Mouse (Mus musculus) cerebral cortex, adult 2 months (tissue): ENCODE results near the gene Robo1.

Experiments used
- WGBS: fragments of 180-500 bp; shearing (Covaris S2); methylation state at CpG from one replicate; pipeline ENCODE4 v1.1.7; 2018; 5-methylcytosine and 5-hydroxymethylcytosine counted together

Gene Robo1

GRCm38 (mm10) chr16:72458155-72458554 is 150.0 kb downstream of the Robo1 start:
- 51% methylated on average over 10 of the region's 10 CpGs for WGBS

DNA sequence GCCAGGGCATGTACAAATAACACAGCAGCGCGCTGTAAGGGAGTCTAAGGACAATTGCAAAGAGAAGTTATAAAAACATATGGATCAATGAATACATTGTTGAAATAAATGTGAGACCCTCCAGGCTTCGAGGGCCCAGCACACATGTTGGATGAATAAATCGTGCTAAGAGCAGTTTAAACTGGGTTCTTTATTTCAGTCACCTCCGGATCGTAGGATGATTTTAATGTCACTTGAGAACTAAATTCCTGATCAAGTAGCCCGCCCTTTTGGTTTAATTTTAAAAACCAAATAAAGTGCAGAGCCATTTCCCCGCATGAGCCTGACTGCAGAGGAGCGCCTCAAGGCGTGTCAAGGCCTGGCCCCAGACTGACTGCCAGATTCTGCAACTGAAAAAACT is 150.5 kb downstream of the Robo1 start:
- WGBS = 72% methylated on average over 10 of the region's 10 CpGs

DNA sequence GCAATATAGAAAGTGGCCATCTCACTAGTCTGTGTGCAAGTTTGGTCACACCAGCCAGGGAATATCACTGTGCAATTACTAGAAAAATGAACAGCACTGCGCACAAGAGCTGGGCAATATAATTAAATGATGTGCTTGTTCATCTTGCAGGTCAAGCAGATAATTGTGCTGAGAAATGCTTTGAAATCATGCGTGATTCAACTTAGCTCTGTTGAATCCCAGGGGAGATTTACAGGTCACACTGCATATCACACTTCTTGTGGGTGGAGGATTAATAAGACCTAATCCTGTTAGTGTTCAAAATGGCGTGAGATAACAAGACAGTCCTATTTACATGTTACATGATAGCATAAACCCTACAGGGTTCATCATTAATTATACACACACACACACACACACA is 157.6 kb downstream of the Robo1 start:
- WGBS = 85% methylated on average over 3 of the region's 3 CpGs

DNA sequence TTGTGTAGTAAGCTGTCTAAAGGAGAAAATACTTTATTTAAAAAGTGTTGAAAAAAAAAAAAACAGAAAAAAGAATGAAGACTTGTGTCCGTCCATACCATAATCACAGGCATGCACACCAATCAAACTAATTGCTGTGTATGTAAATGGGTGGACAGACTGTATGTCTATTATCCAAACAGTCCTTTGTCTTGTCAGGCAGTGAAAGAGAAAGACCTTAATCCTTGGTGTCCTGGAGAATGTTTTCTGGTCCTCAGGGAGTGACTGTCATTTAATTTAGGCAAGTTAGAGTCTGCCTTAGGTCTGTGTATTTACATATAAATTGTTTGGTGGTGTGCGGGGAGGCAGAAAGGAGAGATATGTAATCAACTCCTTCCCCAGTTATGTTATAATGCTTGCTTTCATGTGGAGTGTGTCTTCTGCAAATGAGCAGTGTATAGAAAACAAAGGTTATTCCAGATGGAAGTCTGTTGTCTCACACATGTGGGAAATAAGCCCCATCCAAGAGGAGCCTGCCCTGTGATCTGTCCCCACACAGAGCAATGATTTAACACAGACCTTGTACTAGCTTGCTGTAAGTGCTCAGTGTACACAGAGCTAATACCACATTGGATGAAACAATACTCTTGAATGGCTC is 162.0 kb downstream of the Robo1 start:
- WGBS = 79% methylated on average over 2 of the region's 2 CpGs

- 28% methylated on average over 6 of the region's 6 CpGs for WGBS
Observed at GRCm38 (mm10) chr16:72510716-72511199, 202.7 kb downstream of the Robo1 start.

- WGBS = 75% methylated on average over 2 of the region's 2 CpGs
Observed at GRCm38 (mm10) chr16:72531337-72531736, 223.2 kb downstream of the Robo1 start.

DNA sequence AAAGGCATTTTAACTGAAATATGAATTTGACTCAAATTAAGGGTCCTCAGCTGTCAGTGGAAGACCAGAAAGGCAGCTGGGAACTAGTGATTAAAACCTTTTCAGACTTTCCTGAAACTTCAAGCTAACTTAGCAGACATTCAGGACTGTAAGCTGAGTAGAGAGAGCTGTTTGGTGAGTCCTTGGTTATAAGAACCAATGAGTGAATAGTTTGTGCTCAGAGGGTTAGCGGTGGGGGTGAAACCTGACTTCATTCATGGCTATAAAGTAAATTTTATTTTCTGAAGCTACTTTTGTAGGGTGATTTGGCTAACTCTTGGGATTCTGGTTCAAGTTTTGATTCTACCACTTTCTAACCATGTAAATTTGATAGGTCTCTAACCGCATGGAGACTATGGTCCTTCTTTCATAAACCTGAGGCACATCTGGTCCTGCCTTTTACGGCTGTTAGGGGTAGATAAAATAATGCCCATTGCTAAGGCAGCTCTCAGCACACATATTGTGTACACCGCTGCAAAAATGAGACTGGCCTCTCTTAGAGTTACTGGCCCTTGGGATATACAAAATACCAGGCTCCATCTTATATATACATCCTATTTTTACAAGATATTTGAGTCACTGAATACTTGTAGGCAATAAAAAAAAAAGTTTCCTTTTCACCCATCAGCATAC is 225.9 kb downstream of the Robo1 start:
- 98% methylated on average over 4 of the region's 4 CpGs for WGBS

GRCm38 (mm10) chr16:72538171-72538570 is 230.1 kb downstream of the Robo1 start:
- 77% methylated on average over 3 of the region's 3 CpGs for WGBS

- 64% methylated on average over 3 of the region's 3 CpGs for WGBS
Observed at GRCm38 (mm10) chr16:72543928-72544327, 235.8 kb downstream of the Robo1 start.

GRCm38 (mm10) chr16:72544950-72545349 is 236.8 kb downstream of the Robo1 start:
- WGBS = 53% methylated on average over 2 of the region's 2 CpGs

- 73% methylated on average over 8 of the region's 8 CpGs for WGBS
Observed at GRCm38 (mm10) chr16:72551672-72552243, 243.7 kb downstream of the Robo1 start.

GRCm38 (mm10) chr16:72553713-72554112 is 245.6 kb downstream of the Robo1 start:
- 54% methylated on average over 5 of the region's 5 CpGs for WGBS

GRCm38 (mm10) chr16:72562149-72562548 is 254.0 kb downstream of the Robo1 start:
- 58% methylated on average over 2 of the region's 2 CpGs for WGBS

DNA sequence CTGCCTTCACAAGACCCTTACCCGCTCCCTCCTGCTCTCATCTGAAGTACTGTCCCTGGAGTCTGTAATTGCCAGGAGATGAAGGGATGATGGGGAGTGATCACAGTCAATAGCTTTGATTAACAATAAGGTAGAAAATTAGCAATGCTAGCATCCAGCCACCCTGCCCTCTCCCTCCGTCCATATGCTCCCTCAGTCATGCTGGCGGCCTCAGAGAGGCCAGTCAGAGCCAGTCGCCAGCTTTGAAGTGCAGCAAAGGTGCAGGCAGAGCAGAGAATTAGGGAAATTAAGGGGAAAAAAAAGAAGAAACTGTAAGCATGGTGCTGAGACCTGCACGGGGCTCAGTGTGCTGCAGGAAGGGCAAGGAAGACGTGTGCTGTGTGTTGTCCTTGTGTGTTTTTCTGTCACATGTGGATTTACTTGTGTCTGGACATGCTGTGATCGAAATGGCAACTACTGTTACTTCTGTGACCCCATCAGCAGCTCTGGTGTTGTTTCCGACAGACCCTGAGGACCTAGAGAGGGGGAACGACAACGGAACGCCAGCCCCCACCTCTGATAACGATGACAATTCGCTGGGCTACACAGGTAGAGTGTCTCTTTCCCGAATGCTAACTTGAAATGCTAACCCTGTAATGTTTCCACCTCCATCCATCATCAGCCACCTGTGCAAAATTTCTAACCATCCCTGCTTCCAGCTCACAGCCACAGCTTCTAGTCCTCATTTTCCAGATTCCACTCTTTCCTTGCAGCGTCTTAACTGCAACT is 255.3 kb downstream of the Robo1 start:
- WGBS = 60% methylated on average over 15 of the region's 15 CpGs

GRCm38 (mm10) chr16:72575171-72575570 is 267.1 kb downstream of the Robo1 start:
- 82% methylated on average over 1 of the region's 1 CpGs for WGBS

- WGBS = 48% methylated on average over 7 of the region's 7 CpGs
Observed at GRCm38 (mm10) chr16:72576956-72577355, 268.9 kb downstream of the Robo1 start.

GRCm38 (mm10) chr16:72584454-72585159 is 276.5 kb downstream of the Robo1 start:
- 42% methylated on average over 11 of the region's 11 CpGs for WGBS

DNA sequence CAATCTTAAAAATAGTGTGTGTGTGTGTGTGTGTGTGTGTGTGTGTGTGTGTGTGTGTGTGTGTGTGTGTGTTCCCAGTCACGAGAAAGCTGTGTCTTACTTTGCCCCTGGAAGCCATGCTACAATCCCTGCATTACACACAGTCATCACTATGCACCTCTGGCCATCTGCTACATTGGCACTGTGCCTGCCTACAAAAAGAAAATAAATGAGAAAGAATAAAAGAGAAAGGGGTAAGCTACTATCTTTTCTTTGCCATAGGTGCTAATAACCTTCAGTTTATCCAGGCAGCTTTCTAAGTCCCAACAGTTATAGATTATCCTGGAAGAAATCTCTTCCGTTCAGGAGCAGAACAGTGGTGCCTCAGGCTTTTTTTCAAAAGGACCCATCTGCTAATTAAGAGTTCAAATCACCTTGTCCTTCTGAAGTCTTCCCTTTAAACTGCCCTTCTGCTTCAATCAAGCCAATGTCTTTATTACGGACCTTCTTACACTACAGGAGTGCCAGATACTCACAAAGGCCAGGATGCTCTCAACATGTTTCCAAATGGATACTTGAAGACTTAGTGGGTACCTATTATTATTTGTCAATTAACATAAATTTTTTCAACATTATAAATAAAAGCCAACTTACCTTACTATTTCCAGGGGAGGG is 277.2 kb downstream of the Robo1 start:
- WGBS = 60% methylated on average over 3 of the region's 3 CpGs

- WGBS = 81% methylated on average over 3 of the region's 3 CpGs
Observed at GRCm38 (mm10) chr16:72587376-72588072, 279.4 kb downstream of the Robo1 start.

GRCm38 (mm10) chr16:72603487-72604206 is 295.5 kb downstream of the Robo1 start:
- WGBS = 69% methylated on average over 4 of the region's 4 CpGs
